Mouse (Mus musculus): ENCODE results near the gene Fggy.

The Fggy gene

GRCm38 (mm10) chr4:95575411-95575911 is 18.2 kb downstream of the Fggy start:
- no peak for TF ChIP-seq GATA4 (IDR thresholded peaks at IDR 0.05; ENCODE audit: insufficient replicate concordance, low read length)

- TF ChIP-seq GATA4 (IDR thresholded peaks at IDR 0.05; ENCODE audit: insufficient replicate concordance, low read length): no peak
Observed at GRCm38 (mm10) chr4:95579183-95579582, 21.9 kb downstream of the Fggy start.

GRCm38 (mm10) chr4:95584107-95584762 is 26.9 kb downstream of the Fggy start:
- no peak for TF ChIP-seq GATA4 (IDR thresholded peaks at IDR 0.05; ENCODE audit: insufficient replicate concordance, low read length)

- TF ChIP-seq GATA4 (IDR thresholded peaks at IDR 0.05; ENCODE audit: insufficient replicate concordance, low read length): no peak
Observed at GRCm38 (mm10) chr4:95586274-95587001, 29.1 kb downstream of the Fggy start.

GRCm38 (mm10) chr4:95588722-95589283 is 31.5 kb downstream of the Fggy start:
- no peak for TF ChIP-seq GATA4 (IDR thresholded peaks at IDR 0.05; ENCODE audit: insufficient replicate concordance, low read length)

GRCm38 (mm10) chr4:95590878-95591277 is 33.6 kb downstream of the Fggy start:
- TF ChIP-seq GATA4 (IDR thresholded peaks at IDR 0.05; ENCODE audit: insufficient replicate concordance, low read length): no peak

GRCm38 (mm10) chr4:95597208-95597607 is 39.9 kb downstream of the Fggy start:
- TF ChIP-seq GATA4 (IDR thresholded peaks at IDR 0.05; ENCODE audit: insufficient replicate concordance, low read length): no peak

GRCm38 (mm10) chr4:95601776-95602175 is 44.5 kb downstream of the Fggy start:
- TF ChIP-seq GATA4 (IDR thresholded peaks at IDR 0.05; ENCODE audit: insufficient replicate concordance, low read length): no peak

- no peak for TF ChIP-seq GATA4 (IDR thresholded peaks at IDR 0.05; ENCODE audit: insufficient replicate concordance, low read length)
Observed at GRCm38 (mm10) chr4:95603254-95603653, 45.9 kb downstream of the Fggy start.

- no peak for TF ChIP-seq GATA4 (IDR thresholded peaks at IDR 0.05; ENCODE audit: insufficient replicate concordance, low read length)
Observed at GRCm38 (mm10) chr4:95610663-95611062, 53.4 kb downstream of the Fggy start.

- no peak for TF ChIP-seq GATA4 (IDR thresholded peaks at IDR 0.05; ENCODE audit: insufficient replicate concordance, low read length)
Observed at GRCm38 (mm10) chr4:95611390-95611789, 54.1 kb downstream of the Fggy start.

GRCm38 (mm10) chr4:95621046-95621445 is 63.7 kb downstream of the Fggy start:
- TF ChIP-seq GATA4 (IDR thresholded peaks at IDR 0.05; ENCODE audit: insufficient replicate concordance, low read length): no peak

- no peak for TF ChIP-seq GATA4 (IDR thresholded peaks at IDR 0.05; ENCODE audit: insufficient replicate concordance, low read length)
Observed at GRCm38 (mm10) chr4:95624696-95625095, 67.4 kb downstream of the Fggy start.

- no peak for TF ChIP-seq GATA4 (IDR thresholded peaks at IDR 0.05; ENCODE audit: insufficient replicate concordance, low read length)
Observed at GRCm38 (mm10) chr4:95625651-95626050, 68.3 kb downstream of the Fggy start.

GRCm38 (mm10) chr4:95626186-95626585 is 68.9 kb downstream of the Fggy start:
- no peak for TF ChIP-seq GATA4 (IDR thresholded peaks at IDR 0.05; ENCODE audit: insufficient replicate concordance, low read length)

GRCm38 (mm10) chr4:95634903-95635302 is 77.6 kb downstream of the Fggy start:
- TF ChIP-seq GATA4 (IDR thresholded peaks at IDR 0.05; ENCODE audit: insufficient replicate concordance, low read length): no peak

Measured in liver, adult (tissue).